Mouse (Mus musculus) liver, postnatal 0 days (tissue): ENCODE measurements around the gene Plxna4. TPM values are rescaled to one million over a fixed set of nuclear protein-coding genes. Genes with fewer than 3 reads are reported as not detected.

Experiments
- ATAC-seq: fragments of 200-750 bp; cut with Nextera tagmentation; 2 replicates; pipeline ENCODE4 v1.8.0; 2017; ENCODE audit warnings: mild to moderate bottlenecking, moderate library complexity
- DNase-seq: peaks from one replicate; pipeline ENCODE4 v3.0.0-alpha.2; 2016
- H3K27ac ChIP-seq: fragments of 300-500 bp; sonication (generic); 2 replicates; pipeline ENCODE4 v1.5.1; 2014; ENCODE audit warnings: antibody characterized with exemption, moderate library complexity, mild to moderate bottlenecking, low read depth
- H3K27me3 ChIP-seq: fragments of 300-500 bp; sonication (generic); 2 replicates; pipeline ENCODE4 v1.6.1; 2014; ENCODE audit warnings: low read length, control low read depth, mixed read lengths; ENCODE audit not compliant: insufficient read depth
- H3K36me3 ChIP-seq: fragments of 300-500 bp; sonication (generic); replicated peaks from 2 replicates; pipeline ENCODE4 v1.6.1; 2014; ENCODE audit warnings: mild to moderate bottlenecking, control low read depth, low read length, moderate library complexity, mixed read lengths; ENCODE audit not compliant: insufficient read depth
- H3K4me1 ChIP-seq: fragments of 300-500 bp; sonication (generic); 2 replicates; pipeline ENCODE4 v1.6.1; 2014; ENCODE audit warnings: antibody characterized with exemption, mild to moderate bottlenecking, control low read depth; ENCODE audit not compliant: insufficient read depth
- H3K4me2 ChIP-seq: fragments of 300-500 bp; sonication (generic); 2 replicates; pipeline ENCODE4 v1.6.1; 2014; ENCODE audit warnings: low read depth, mild to moderate bottlenecking, low read length, moderate library complexity, mixed read lengths
- H3K4me3 ChIP-seq: fragments of 300-500 bp; sonication (generic); 2 replicates; pipeline ENCODE4 v1.5.1; 2014; ENCODE audit warnings: low read depth, low read length
- H3K9ac ChIP-seq: fragments of 300-500 bp; sonication (generic); replicated peaks from 2 replicates; pipeline ENCODE4 v1.6.1; 2014; ENCODE audit warnings: mild to moderate bottlenecking, moderate library complexity
- H3K9me3 ChIP-seq: fragments of 300-500 bp; sonication (generic); 2 replicates; pipeline ENCODE4 v1.6.1; 2016; ENCODE audit warnings: mild to moderate bottlenecking, control low read depth, low read length, mixed read lengths
- CTCF ChIP-seq: sonication (generic); IDR thresholded peaks from 2 replicates; pipeline ENCODE4 v1.5.1; 2016; ENCODE audit warnings: antibody characterized with exemption, low read depth
- EP300 ChIP-seq: IDR thresholded peaks from 2 replicates; pipeline ENCODE4 v1.6.1; 2016; ENCODE audit warnings: antibody characterized with exemption, low read depth, mild to moderate bottlenecking
- WGBS: fragments of 180-500 bp; shearing (Covaris S2); extraction: QIAGEN DNeasy Blood & Tissue Kit; methylation state at CpG from one replicate; pipeline ENCODE4 v1.1.7; 2014; ENCODE audit not compliant: insufficient replicate concordance; 5-methylcytosine and 5-hydroxymethylcytosine counted together
- polyA plus RNA-seq: library from polyadenylated mRNA; unstranded; fragments of >200 nt; fragmentation: Nextera tagmentation; extraction: Ambion mirVana; gene quantifications from 2 replicates; pipeline ENCODE4 v1.2.1, GENCODE M21; 2015

Gene Plxna4
- polyA plus RNA-seq, 1 experiment from 2014 or later: 0.36 TPM

- no peak overlapping the region for H3K4me2 ChIP-seq
- H3K27ac ChIP-seq: no peak overlapping the region
- no peak for ATAC-seq
- H3K9ac ChIP-seq: no peak overlapping the region
- no peak overlapping the region for H3K4me3 ChIP-seq
- no peak for DNase-seq
- WGBS: 81% methylated on average over 4 of the region's 4 CpGs
- no peaks in the 10 kb centered on the region for H3K36me3 ChIP-seq
- no peaks in the 10 kb centered on the region for H3K4me1 ChIP-seq
- no peaks in the 10 kb centered on the region for H3K9me3 ChIP-seq
- no peaks in the 10 kb centered on the region for H3K27me3 ChIP-seq
- TF ChIP-seq CTCF: no peak
- TF ChIP-seq EP300: no peak
Measured at GRCm38 (mm10) chr6:32309147-32309546, 278.8 kb downstream of the Plxna4 start.

- Histone ChIP-seq H3K9me3 (no peaks in the 10 kb centered on the region), H3K4me1 (no peaks in the 10 kb centered on the region), H3K27me3 (no peaks in the 10 kb centered on the region), H3K9ac (no peak overlapping the region), H3K4me3 (no peak overlapping the region), H3K36me3 (no peaks in the 10 kb centered on the region), H3K4me2 (no peak overlapping the region), H3K27ac (no peak overlapping the region)
- no peak for ATAC-seq
- DNase-seq: no peak
- WGBS: 61% methylated on average over 2 of the region's 2 CpGs
- no peak for TF ChIP-seq EP300
- no peak for TF ChIP-seq CTCF
Measured at GRCm38 (mm10) chr6:32300611-32301010, 287.4 kb downstream of the Plxna4 start.

GRCm38 (mm10) chr6:32281457-32281856 lies 306.5 kb downstream of the Plxna4 start:
- H3K36me3 ChIP-seq: no peaks in the 10 kb centered on the region
- H3K4me1 ChIP-seq: no peaks in the 10 kb centered on the region
- no peak overlapping the region for H3K4me3 ChIP-seq
- TF ChIP-seq CTCF: no peak
- no peak for TF ChIP-seq EP300
- ATAC-seq: no peak
- DNase-seq: no peak
- H3K9ac ChIP-seq: no peak overlapping the region
- H3K27me3 ChIP-seq: no peaks in the 10 kb centered on the region
- H3K9me3 ChIP-seq: no peaks in the 10 kb centered on the region
- no peak overlapping the region for H3K4me2 ChIP-seq
- no peak overlapping the region for H3K27ac ChIP-seq

DNA sequence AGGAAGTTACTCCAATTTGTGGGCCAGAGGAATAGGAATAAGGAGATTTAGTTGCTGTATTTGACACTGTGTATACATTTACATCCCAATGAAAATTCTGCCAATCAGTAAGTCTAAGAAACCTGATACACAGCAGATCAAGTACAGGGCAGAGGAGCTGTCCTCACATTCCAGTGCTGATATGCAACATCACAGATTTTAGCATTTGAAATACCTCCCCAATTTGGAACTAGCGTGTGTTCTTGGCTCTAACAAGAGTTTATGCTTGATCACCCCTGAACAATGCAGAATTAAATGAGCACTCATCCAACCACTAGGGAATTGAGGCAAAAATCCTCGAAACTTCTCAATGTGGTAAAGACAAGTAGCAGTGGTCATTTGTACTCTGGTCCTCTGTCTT lies 307.3 kb downstream of the Plxna4 start:
- TF ChIP-seq EP300 (no peak), CTCF (no peak)
- ATAC-seq (no peak), DNase-seq (no peak)
- WGBS: 52% methylated on average over 2 of the region's 2 CpGs
- no peaks in the 10 kb centered on the region for H3K36me3 ChIP-seq
- no peak overlapping the region for H3K9ac ChIP-seq
- H3K4me2 ChIP-seq: no peak overlapping the region
- H3K4me3 ChIP-seq: no peak overlapping the region
- H3K27ac ChIP-seq: no peak overlapping the region
- H3K9me3 ChIP-seq: no peaks in the 10 kb centered on the region
- no peaks in the 10 kb centered on the region for H3K4me1 ChIP-seq
- no peaks in the 10 kb centered on the region for H3K27me3 ChIP-seq

GRCm38 (mm10) chr6:32271463-32271862 lies 316.5 kb downstream of the Plxna4 start:
- ATAC-seq (no peak), DNase-seq (no peak)
- TF ChIP-seq EP300: no peak
- no peak for TF ChIP-seq CTCF
- no peaks in the 10 kb centered on the region for H3K4me1 ChIP-seq
- H3K9ac ChIP-seq: no peak overlapping the region
- no peak overlapping the region for H3K4me3 ChIP-seq
- no peak overlapping the region for H3K4me2 ChIP-seq
- no peaks in the 10 kb centered on the region for H3K9me3 ChIP-seq
- no peaks in the 10 kb centered on the region for H3K36me3 ChIP-seq
- H3K27me3 ChIP-seq: no peaks in the 10 kb centered on the region
- WGBS: 73% methylated on average over 4 of the region's 4 CpGs
- H3K27ac ChIP-seq: no peak overlapping the region

GRCm38 (mm10) chr6:32266085-32266484 lies 321.9 kb downstream of the Plxna4 start:
- no peak overlapping the region for H3K4me2 ChIP-seq
- H3K27me3 ChIP-seq: no peaks in the 10 kb centered on the region
- H3K9ac ChIP-seq: no peak overlapping the region
- no peak overlapping the region for H3K27ac ChIP-seq
- no peak for DNase-seq
- H3K36me3 ChIP-seq: no peaks in the 10 kb centered on the region
- no peaks in the 10 kb centered on the region for H3K4me1 ChIP-seq
- WGBS: 79% methylated on average over 7 of the region's 7 CpGs
- no peaks in the 10 kb centered on the region for H3K9me3 ChIP-seq
- no peak for ATAC-seq
- no peak overlapping the region for H3K4me3 ChIP-seq
- TF ChIP-seq CTCF (no peak), EP300 (no peak)

DNA sequence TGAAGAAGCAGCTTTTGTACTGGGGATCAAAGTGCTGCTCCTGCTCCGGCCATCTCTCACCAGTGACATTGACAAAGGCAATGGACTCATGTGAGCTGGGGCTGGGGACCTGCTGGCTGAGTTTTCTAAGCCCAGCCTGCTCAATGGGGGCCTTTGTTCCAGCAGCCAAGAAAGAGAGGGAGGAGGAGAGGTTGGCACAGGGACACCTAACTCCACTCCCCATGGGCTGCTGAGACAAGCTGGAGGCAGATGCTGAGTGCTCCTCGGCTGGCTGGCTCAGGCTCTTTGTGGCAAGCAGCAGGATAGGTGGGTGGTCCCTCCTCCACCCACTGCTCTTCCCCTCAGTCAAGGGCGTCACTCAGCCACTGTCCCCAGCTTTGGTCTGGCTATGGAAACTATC lies 326.7 kb downstream of the Plxna4 start:
- TF ChIP-seq EP300 (no peak), CTCF (no peak)
- H3K27me3 ChIP-seq: no peaks in the 10 kb centered on the region
- no peak for DNase-seq
- no peak overlapping the region for H3K27ac ChIP-seq
- WGBS: 47% methylated on average over 3 of the region's 3 CpGs
- H3K36me3 ChIP-seq: no peaks in the 10 kb centered on the region
- no peak overlapping the region for H3K9ac ChIP-seq
- H3K4me3 ChIP-seq: no peak overlapping the region
- H3K4me1 ChIP-seq: no peaks in the 10 kb centered on the region
- no peaks in the 10 kb centered on the region for H3K9me3 ChIP-seq
- no peak for ATAC-seq
- H3K4me2 ChIP-seq: no peak overlapping the region
